Mouse (Mus musculus) CH12.LX (cell line): Measurements from ENCODE around the gene Cry2. TPM values are rescaled to one million over a fixed set of nuclear protein-coding genes. Genes with fewer than 3 reads are reported as not detected.

ENCODE experiments used
- DNase-seq: peaks from one replicate; pipeline ENCODE4 v3.0.0-alpha.2; 2013; ENCODE audit errors: extremely low read depth
- H3K27ac ChIP-seq: 2 replicates; pipeline ENCODE4 v1.5.1; 2012; ENCODE audit warnings: low read depth, mild to moderate bottlenecking, control low read depth, moderate library complexity; ENCODE audit not compliant: insufficient read depth
- H3K27me3 ChIP-seq: replicated peaks from 2 replicates; pipeline ENCODE3; 2012; ENCODE audit warnings: inconsistent platforms
- H3K36me3 ChIP-seq, 2 experiments: replicated peaks in 1 of 2; 2 replicates each; pipeline versions ENCODE3 to v1.6.1; 2012; ENCODE audit warnings: inconsistent platforms in 1 of 2, low read length in 1 of 2, mild to moderate bottlenecking in 1 of 2, mixed read lengths in 1 of 2, moderate library complexity in 1 of 2; ENCODE audit not compliant: control insufficient read depth in 1 of 2, insufficient read depth in 1 of 2
- H3K4me1 ChIP-seq, 2 experiments: 2 replicates each; pipeline ENCODE4 v1.6.1; 2012; ENCODE audit warnings: inconsistent platforms in 1 of 2, moderate library complexity in 1 of 2; ENCODE audit not compliant: insufficient read depth in 2 of 2, control insufficient read depth in 1 of 2
- H3K4me2 ChIP-seq: 2 replicates; pipeline ENCODE4 v1.6.1; 2012; ENCODE audit warnings: low read depth, mild to moderate bottlenecking, control low read depth; ENCODE audit not compliant: poor library complexity, insufficient read depth, severe bottlenecking
- H3K4me3 ChIP-seq, 3 experiments: fragments of 150-350 bp in 1 of 3; sonication (generic) in 1 of 3; replicated peaks in 1 of 3; 2 replicates each; pipeline versions ENCODE3 to v1.5.1; 2011 to 2012; ENCODE audit warnings: low read depth in 2 of 3, low read length in 2 of 3, mild to moderate bottlenecking in 2 of 3, moderate library complexity in 2 of 3, control low read depth in 1 of 3, improper control_type of control experiment in 1 of 3, inconsistent platforms in 1 of 3, mixed read lengths in 1 of 3; ENCODE audit not compliant: poor library complexity in 1 of 3
- H3K79me2 ChIP-seq: replicated peaks from 2 replicates; pipeline ENCODE4 v1.6.1; 2012; ENCODE audit warnings: mild to moderate bottlenecking, moderate library complexity; ENCODE audit not compliant: control insufficient read depth, poor library complexity, insufficient read depth, severe bottlenecking; ENCODE audit errors: extremely low read depth
- H3K9ac ChIP-seq: 2 replicates; pipeline ENCODE4 v1.6.1; 2012; ENCODE audit warnings: low read depth, mild to moderate bottlenecking, control low read depth, moderate library complexity; ENCODE audit not compliant: insufficient read depth
- H3K9me3 ChIP-seq: replicated peaks from 2 replicates; pipeline ENCODE3; 2012; ENCODE audit warnings: low read length, inconsistent platforms, mixed read lengths
- BHLHE40 ChIP-seq: IDR thresholded peaks from 2 replicates; pipeline ENCODE4 v1.6.1; 2011; ENCODE audit warnings: mild to moderate bottlenecking, low read depth, low read length, improper control_type of control experiment
- CHD1 ChIP-seq: IDR thresholded peaks from 2 replicates; pipeline ENCODE4 v1.6.1; 2012; ENCODE audit warnings: low read depth, low read length, improper control_type of control experiment, inconsistent platforms
- E2F4 ChIP-seq: IDR thresholded peaks from 2 replicates; pipeline ENCODE4 v1.6.1; 2011; ENCODE audit warnings: low read depth, low read length, improper control_type of control experiment; ENCODE audit not compliant: insufficient replicate concordance
- EP300 ChIP-seq: IDR thresholded peaks from 2 replicates; pipeline ENCODE4 v1.6.1; 2011; ENCODE audit warnings: low read length, improper control_type of control experiment
- ETS1 ChIP-seq: conservative IDR thresholded peaks from 2 replicates; pipeline ENCODE4 v1.6.1; 2012; ENCODE audit warnings: low read depth, mild to moderate bottlenecking, inconsistent platforms, low read length, improper control_type of control experiment, moderate library complexity
- IRF4 ChIP-seq: IDR thresholded peaks from 2 replicates; pipeline ENCODE4 v1.6.1; 2014; ENCODE audit warnings: low read depth, mild to moderate bottlenecking, inconsistent platforms, low read length, improper control_type of control experiment
- JUND ChIP-seq: conservative IDR thresholded peaks from 2 replicates; pipeline ENCODE4 v1.6.1; 2011; ENCODE audit warnings: low read depth, low read length, improper control_type of control experiment
- MAFK ChIP-seq: IDR thresholded peaks from 2 replicates; pipeline ENCODE4 v1.6.1; 2011; ENCODE audit warnings: low read length, improper control_type of control experiment; ENCODE audit not compliant: insufficient replicate concordance
- MAX ChIP-seq: IDR thresholded peaks from 2 replicates; pipeline ENCODE4 v1.6.1; 2011; ENCODE audit warnings: low read length, improper control_type of control experiment
- MAZ ChIP-seq: IDR thresholded peaks from 2 replicates; pipeline ENCODE4 v1.6.1; 2012; ENCODE audit warnings: low read depth, mild to moderate bottlenecking, inconsistent platforms, low read length, improper control_type of control experiment, moderate library complexity
- MXI1 ChIP-seq: IDR thresholded peaks from 2 replicates; pipeline ENCODE4 v1.6.1; 2011; ENCODE audit warnings: mild to moderate bottlenecking, low read depth, low read length, improper control_type of control experiment
- NRF1 ChIP-seq: IDR thresholded peaks from 2 replicates; pipeline ENCODE4 v1.6.1; 2014; ENCODE audit warnings: low read depth, mild to moderate bottlenecking, inconsistent platforms, low read length, improper control_type of control experiment, moderate library complexity
- POLR2AphosphoS2 ChIP-seq: IDR thresholded peaks from 2 replicates; pipeline ENCODE4 v1.6.1; 2011; ENCODE audit warnings: low read depth, low read length, improper control_type of control experiment
- RAD21 ChIP-seq: IDR thresholded peaks from 2 replicates; pipeline ENCODE4 v1.6.1; 2011; ENCODE audit warnings: low read depth, mild to moderate bottlenecking, low read length, improper control_type of control experiment, moderate library complexity
- SIN3A ChIP-seq: IDR thresholded peaks from 2 replicates; pipeline ENCODE4 v1.6.1; 2012; ENCODE audit warnings: low read length, improper control_type of control experiment, inconsistent platforms
- SMC3 ChIP-seq: IDR thresholded peaks from 2 replicates; pipeline ENCODE4 v1.6.1; 2011; ENCODE audit warnings: low read depth, low read length, improper control_type of control experiment
- TBP ChIP-seq: conservative IDR thresholded peaks from 2 replicates; pipeline ENCODE4 v1.6.1; 2011; ENCODE audit warnings: low read depth, low read length, improper control_type of control experiment
- UBTF ChIP-seq: IDR thresholded peaks from 2 replicates; pipeline ENCODE4 v1.6.1; 2012; ENCODE audit warnings: low read depth, mild to moderate bottlenecking, inconsistent platforms, low read length, improper control_type of control experiment, moderate library complexity
- ZC3H11A ChIP-seq: IDR thresholded peaks from 2 replicates; pipeline ENCODE4 v1.6.1; 2012; ENCODE audit warnings: low read depth, mild to moderate bottlenecking, inconsistent platforms, low read length, improper control_type of control experiment
- dilution Hi-C: fragments of 300-500 bp; cut with MboI; formaldehyde crosslinking; loops from 2 replicates; pipeline ENCODE4 v1.14.3; 2020; ENCODE audit warnings: low sequenced_read_pairs; ENCODE audit not compliant: extremely low pct_unique_long_range_greater_than_20kb, extremely low pct_ligation_motif_present
- in situ Hi-C: fragments of 300-500 bp; cut with MboI; formaldehyde crosslinking; loops from 3 replicates; pipeline ENCODE4 v1.14.3; 2019; ENCODE audit warnings: low sequenced_read_pairs, low pct_ligation_motif_present, low pct_unique_long_range_greater_than_20kb, mixed read lengths
- polyA plus RNA-seq: library from polyadenylated mRNA; unstranded; fragments of >175 nt; gene quantifications from 2 replicates; pipeline ENCODE4 v1.2.1, GENCODE M21; 2012; ENCODE audit warnings: low read depth; ENCODE audit not compliant: insufficient read length
- total RNA-seq, 2 experiments: library from RNA; depleted of rRNA; stranded (reverse); fragments of 300-350 nt in 1 of 2; fragments of >200 nt in 1 of 2; gene quantifications; 2 replicates each; pipeline ENCODE4 v1.2.3; 2012 to 2014

Cry2 gene
- total and polyA plus RNA-seq, 3 experiments: 4.3 to 15.9 (median 12.7) TPM

- TF ChIP-seq MAFK (no peak), BHLHE40 (peak; percentile 62), E2F4 (no peak), POLR2AphosphoS2 (no peak), NRF1 (peak; percentile 14; the same call in 1 of the 2 replicates), SMC3 (0 out of 2 replicates have a peak, but pooled peaks have one; percentile 7), SIN3A (peak; percentile 77), EP300 (peak; percentile 29; the same call in 1 of the 2 replicates), CHD1 (no peak), IRF4 (peak; percentile 60)
Observed at GRCm38 (mm10) chr2:92405687-92406086, 28.2 kb downstream of the Cry2 start (continued).

GRCm38 (mm10) chr2:92404737-92405136 is 29.1 kb downstream of the Cry2 start:
- Histone ChIP-seq H3K4me3 (no peak overlapping the region), H3K9me3 (peaks cover 10% of the 10 kb centered on the region), H3K4me2 (no peak overlapping the region), H3K79me2 (no peaks in the 10 kb centered on the region), H3K36me3 (peaks cover 46 to 69% of the 10 kb centered on the region in 2 experiments), H3K27ac (no peak overlapping the region), H3K27me3 (no peaks in the 10 kb centered on the region), H3K9ac (no peak overlapping the region), H3K4me1 (peaks cover 10 to 53% of the 10 kb centered on the region in 2 experiments)
- dilution Hi-C loops (no loop called here), in situ Hi-C loops (no loop called here)
- TF ChIP-seq MAX (no peak), CHD1 (no peak), SIN3A (no peak), TBP (no peak)
- DNase-seq: no peak

DNA sequence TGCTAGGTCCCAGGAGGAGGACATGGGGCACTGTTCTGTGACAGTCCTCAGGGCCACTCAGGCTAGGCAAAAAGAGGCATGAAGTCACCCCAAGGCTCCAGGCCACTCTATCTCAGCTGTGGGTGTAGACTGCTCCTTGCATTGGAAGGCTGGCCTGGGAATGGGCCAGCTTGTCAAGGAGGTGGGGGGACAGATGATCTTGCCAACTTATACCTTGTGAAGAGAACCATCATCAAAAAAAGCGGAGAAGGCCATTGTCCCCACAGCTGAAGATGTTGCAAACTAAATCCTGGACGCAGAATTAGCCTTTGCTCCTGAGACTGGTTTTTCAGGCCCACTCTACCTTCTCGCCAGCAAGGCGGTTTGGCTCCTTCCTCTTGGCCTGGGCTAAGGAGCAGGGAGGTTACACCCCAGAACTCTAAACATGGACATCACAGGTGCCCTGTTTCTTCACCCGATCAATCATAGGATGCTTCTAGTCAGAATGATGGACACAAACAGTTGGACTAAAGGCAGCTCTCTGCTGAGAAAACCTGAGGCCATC is 30.0 kb downstream of the Cry2 start:
- no peak overlapping the region for H3K9ac ChIP-seq
- no peak overlapping the region for H3K4me2 ChIP-seq
- H3K27ac ChIP-seq: no peak overlapping the region
- TF ChIP-seq ETS1: no peak
- TF ChIP-seq MXI1: no peak
- no peak for TF ChIP-seq NRF1
- TF ChIP-seq MAZ: no peak
- no peak for TF ChIP-seq EP300
- no peak for TF ChIP-seq JUND
- TF ChIP-seq UBTF: no peak
- no peak for TF ChIP-seq ZC3H11A
- TF ChIP-seq RAD21: no peak
- H3K27me3 ChIP-seq: no peaks in the 10 kb centered on the region
- dilution Hi-C loops: no loop called here
- H3K9me3 ChIP-seq: peaks cover 10% of the 10 kb centered on the region
- H3K4me1 ChIP-seq: peaks cover 10 to 53% of the 10 kb centered on the region in 2 experiments
- no peaks in the 10 kb centered on the region for H3K79me2 ChIP-seq
- no peak for DNase-seq
- H3K36me3 ChIP-seq: peaks cover 38 to 60% of the 10 kb centered on the region in 2 experiments
- H3K4me3 ChIP-seq: no peak overlapping the region
- in situ Hi-C loops: no loop called here
